Mouse (Mus musculus): ENCODE measurements around the gene Upp2. TPM values are rescaled to one million over a fixed set of nuclear protein-coding genes. Genes with fewer than 3 reads are reported as not detected.

The Upp2 gene
- not detected in 4 replicates for total RNA-seq (2023; ENCODE audit: inconsistent age)

DNA sequence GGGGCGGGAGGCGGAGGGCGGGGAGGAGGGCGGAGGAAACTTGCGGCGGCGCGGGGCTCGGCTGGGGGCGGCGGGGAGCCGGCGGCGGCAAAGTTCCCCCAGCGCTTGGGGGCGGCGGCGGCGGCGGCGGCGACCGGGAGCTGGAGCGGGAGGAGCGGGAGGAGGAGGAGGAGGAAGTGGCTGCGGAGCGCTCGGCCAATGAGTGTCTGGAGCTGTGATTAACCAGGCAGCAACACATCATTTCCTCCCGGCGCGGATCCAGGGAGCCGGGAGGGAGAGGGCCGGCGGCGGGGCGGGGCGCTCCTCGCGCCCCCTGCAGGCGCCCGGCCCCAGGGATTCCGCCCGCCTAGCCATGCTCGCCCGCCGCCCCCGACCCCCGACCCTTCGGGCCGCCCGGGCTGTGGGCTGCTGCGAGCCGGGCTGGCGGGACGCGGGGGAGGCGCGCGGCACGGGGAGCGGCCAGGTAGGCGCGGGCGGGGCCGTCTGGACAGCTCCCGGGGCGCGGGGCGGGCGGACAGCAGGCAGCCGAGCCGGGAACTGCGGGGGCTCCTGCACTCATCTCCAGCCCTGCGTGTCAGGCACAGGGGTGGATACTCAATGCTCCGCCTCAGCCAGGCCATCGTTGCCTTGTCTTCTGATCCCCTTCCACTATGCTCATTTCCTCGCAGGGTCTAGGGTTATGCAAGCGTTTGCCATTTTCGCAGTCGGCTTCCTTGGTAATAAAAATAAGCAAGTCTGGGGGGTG lies at the start of gene Upp2, which contains the start of gene Acvr1:
Upp2 (plus strand) TSS at position 233 of the 745 bp plus-strand sequence.
Acvr1 (minus strand) TSS at position 92 of the 745 bp plus-strand sequence.

Other genes with a start within 250 kb of the Upp2 start
- gene Acvr1c, start 209.4 kb upstream of the Upp2 start, total RNA-seq (2023; ENCODE audit: inconsistent age) = not detected in 4 replicates
- gene Gm17409, start 97.2 kb upstream of the Upp2 start, total RNA-seq (2023; ENCODE audit: inconsistent age) = not detected in 4 replicates
- not detected in 4 replicates for gene Acvr1, start 141 bp upstream of the Upp2 start, total RNA-seq (2023; ENCODE audit: inconsistent age)